Mouse (Mus musculus) intestine, embryonic 14.5 days (tissue): ENCODE results near the gene Srpk3. TPM values are rescaled to one million over a fixed set of nuclear protein-coding genes. Genes with fewer than 3 reads are reported as not detected.
"Not testable (repeated sequence)": the region's sequence is repeated elsewhere in the genome, so short reads cannot be mapped to it uniquely, and the experiment has no call there.

ENCODE experiments used
- ATAC-seq: fragments of 200-750 bp; cut with Nextera tagmentation; replicated peaks from 2 replicates; pipeline ENCODE4 v1.8.0; 2017; ENCODE audit warnings: low read depth, moderate number of reproducible peaks, moderate TSS enrichment, moderate library complexity; ENCODE audit not compliant: low FRiP score, low TSS enrichment
- DNase-seq: peaks from one replicate; pipeline ENCODE4 v3.0.0-alpha.2; 2018; ENCODE audit warnings: low spot score
- H3K27ac ChIP-seq: fragments of 300-500 bp; sonication (generic); 2 replicates; pipeline ENCODE4 v1.5.1; 2014; ENCODE audit warnings: low read depth, mild to moderate bottlenecking, control low read depth
- H3K27me3 ChIP-seq: fragments of 300-500 bp; sonication (generic); replicated peaks from 2 replicates; pipeline ENCODE4 v1.6.1; 2014; ENCODE audit warnings: low read length, control low read depth; ENCODE audit not compliant: control insufficient read depth, insufficient read depth
- H3K36me3 ChIP-seq: fragments of 300-500 bp; sonication (generic); 2 replicates; pipeline ENCODE4 v1.6.1; 2014; ENCODE audit warnings: low read length, control low read depth; ENCODE audit not compliant: control insufficient read depth, insufficient read depth
- H3K4me1 ChIP-seq: fragments of 300-500 bp; sonication (generic); replicated peaks from 2 replicates; pipeline ENCODE4 v1.6.1; 2014; ENCODE audit warnings: low read length, control low read depth, mixed read lengths; ENCODE audit not compliant: control insufficient read depth, insufficient read depth
- H3K4me2 ChIP-seq: fragments of 300-500 bp; sonication (generic); 2 replicates; pipeline ENCODE4 v1.6.1; 2014; ENCODE audit warnings: low read length
- H3K4me3 ChIP-seq: fragments of 300-500 bp; sonication (generic); 2 replicates; pipeline ENCODE4 v1.5.1; 2014; ENCODE audit warnings: low read depth, low read length, control low read depth, mixed read lengths
- H3K9ac ChIP-seq: fragments of 300-500 bp; sonication (generic); 2 replicates; pipeline ENCODE4 v1.6.1; 2014; ENCODE audit warnings: mild to moderate bottlenecking, low read length
- H3K9me3 ChIP-seq: fragments of 300-500 bp; sonication (generic); 2 replicates; pipeline ENCODE4 v1.6.1; 2016; ENCODE audit warnings: low read length, control low read depth; ENCODE audit not compliant: control insufficient read depth
- WGBS: fragments of 180-500 bp; shearing (Covaris S2); extraction: QIAGEN DNeasy Blood & Tissue Kit; methylation state at CpG from one replicate; pipeline ENCODE4 v1.1.7; 2014; 5-methylcytosine and 5-hydroxymethylcytosine counted together
- polyA plus RNA-seq: library from polyadenylated mRNA; unstranded; fragments of >200 nt; fragmentation: Nextera tagmentation; extraction: Ambion mirVana; gene quantifications from 2 replicates; pipeline ENCODE4 v1.2.1, GENCODE M21; 2014

The Srpk3 gene
- 1.7 and 1.8 TPM in 2 replicates for polyA plus RNA-seq

- Histone ChIP-seq H3K27ac (no peak within 1 kb of the TSS), H3K27me3 (no peaks in the 10 kb centered on the region), H3K4me3 (no peak within 1 kb of the TSS), H3K4me1 (peaks cover 4% of the 10 kb centered on the region; the same call in 1 of the 2 replicates), H3K9me3 (no peaks in the 10 kb centered on the region), H3K9ac (no peak within 1 kb of the TSS), H3K4me2 (no peak within 1 kb of the TSS), H3K36me3 (peaks cover 13% of the 10 kb centered on the region)
- DNase-seq: peak; percentile 53
- WGBS: 42% methylated on average over 9 of the region's 9 CpGs
- peak; percentile 59 for ATAC-seq
These were observed at the start of gene Srpk3 for GRCm38 (mm10) chrX:73774168-73774760. Gene Srpk3 (plus strand): TSS chrX:73774405.

- Histone ChIP-seq H3K9me3 (no peaks in the 10 kb centered on the region), H3K27me3 (no peaks in the 10 kb centered on the region), H3K4me2 (no peak overlapping the region), H3K36me3 (peaks cover 8% of the 10 kb centered on the region), H3K4me1 (no peaks in the 10 kb centered on the region), H3K9ac (no peak overlapping the region), H3K27ac (no peak overlapping the region), H3K4me3 (no peak overlapping the region)
- DNase-seq (no peak), ATAC-seq (no peak)
- 57% methylated on average over 1 of the region's 1 CpGs for WGBS
These were observed 43.3 kb upstream of the Srpk3 start for GRCm38 (mm10) chrX:73730908-73731307.

GRCm38 (mm10) chrX:73738155-73738554 lies 36.0 kb upstream of the Srpk3 start:
- DNase-seq (no peak), ATAC-seq (no peak)
- WGBS: 57% methylated on average over 1 of the region's 1 CpGs
- Histone ChIP-seq H3K36me3 (no peaks in the 10 kb centered on the region; the same call in 1 of the 2 replicates), H3K4me1 (no peaks in the 10 kb centered on the region), H3K4me3 (no peak overlapping the region), H3K9me3 (no peaks in the 10 kb centered on the region), H3K27ac (no peak overlapping the region), H3K9ac (no peak overlapping the region), H3K4me2 (no peak overlapping the region), H3K27me3 (no peaks in the 10 kb centered on the region)

GRCm38 (mm10) chrX:73739151-73739550 lies 35.1 kb upstream of the Srpk3 start:
- DNase-seq (no peak), ATAC-seq (no peak)
- H3K9me3 ChIP-seq: no peaks in the 10 kb centered on the region
- no peak overlapping the region for H3K27ac ChIP-seq
- H3K4me2 ChIP-seq: no peak overlapping the region
- H3K4me1 ChIP-seq: no peaks in the 10 kb centered on the region
- H3K4me3 ChIP-seq: no peak overlapping the region
- 76% methylated on average over 5 of the region's 5 CpGs for WGBS
- no peaks in the 10 kb centered on the region for H3K27me3 ChIP-seq
- no peak overlapping the region for H3K9ac ChIP-seq
- no peaks in the 10 kb centered on the region; the same call in 1 of the 2 replicates for H3K36me3 ChIP-seq

GRCm38 (mm10) chrX:73739841-73740240 lies 34.4 kb upstream of the Srpk3 start:
- H3K36me3 ChIP-seq, H3K4me3 ChIP-seq, DNase-seq, H3K4me1 ChIP-seq, H3K9ac ChIP-seq, H3K27me3 ChIP-seq, ATAC-seq, H3K4me2 ChIP-seq, H3K9me3 ChIP-seq, H3K27ac ChIP-seq: not testable (repeated sequence)
- 96% methylated on average over 7 of the region's 7 CpGs for WGBS

- H3K9me3 ChIP-seq: no peaks in the 10 kb centered on the region
- H3K27ac ChIP-seq: no peak overlapping the region
- ATAC-seq (0 out of 2 replicates have a peak, but pooled peaks have one; percentile 36), DNase-seq (no peak)
- H3K27me3 ChIP-seq: no peaks in the 10 kb centered on the region
- H3K4me1 ChIP-seq: no peaks in the 10 kb centered on the region
- H3K36me3 ChIP-seq: no peaks in the 10 kb centered on the region
- WGBS: 54% methylated on average over 1 of the region's 1 CpGs
- H3K9ac ChIP-seq: no peak overlapping the region
- H3K4me2 ChIP-seq: no peak overlapping the region
- no peak overlapping the region for H3K4me3 ChIP-seq
These were observed 29.3 kb upstream of the Srpk3 start for GRCm38 (mm10) chrX:73744774-73745481.

GRCm38 (mm10) chrX:73748977-73749376 lies 25.2 kb upstream of the Srpk3 start:
- ATAC-seq: no peak
- Histone ChIP-seq H3K27ac (no peak overlapping the region), H3K4me3 (no peak overlapping the region), H3K36me3 (no peaks in the 10 kb centered on the region), H3K4me2 (no peak overlapping the region), H3K9ac (no peak overlapping the region), H3K4me1 (no peaks in the 10 kb centered on the region), H3K9me3 (no peaks in the 10 kb centered on the region), H3K27me3 (no peaks in the 10 kb centered on the region)
- 85% methylated on average over 1 of the region's 1 CpGs for WGBS
- DNase-seq: no peak

- Histone ChIP-seq H3K36me3 (no peaks in the 10 kb centered on the region), H3K27me3 (no peaks in the 10 kb centered on the region), H3K4me1 (no peaks in the 10 kb centered on the region), H3K27ac (no peak within 1 kb of the TSS), H3K9ac (no peak within 1 kb of the TSS), H3K4me2 (no peak within 1 kb of the TSS), H3K9me3 (no peaks in the 10 kb centered on the region), H3K4me3 (no peak within 1 kb of the TSS)
- ATAC-seq (no peak), DNase-seq (no peak)
- 76% methylated on average over 5 of the region's 5 CpGs for WGBS
These were observed 17.7 kb upstream of the Srpk3 start, which contains the start of gene Plxnb3 for GRCm38 (mm10) chrX:73756334-73757140. Gene Plxnb3 (plus strand): TSS chrX:73757090.
